Mouse (Mus musculus): Measurements from ENCODE around the gene Ankrd13d.

DNA sequence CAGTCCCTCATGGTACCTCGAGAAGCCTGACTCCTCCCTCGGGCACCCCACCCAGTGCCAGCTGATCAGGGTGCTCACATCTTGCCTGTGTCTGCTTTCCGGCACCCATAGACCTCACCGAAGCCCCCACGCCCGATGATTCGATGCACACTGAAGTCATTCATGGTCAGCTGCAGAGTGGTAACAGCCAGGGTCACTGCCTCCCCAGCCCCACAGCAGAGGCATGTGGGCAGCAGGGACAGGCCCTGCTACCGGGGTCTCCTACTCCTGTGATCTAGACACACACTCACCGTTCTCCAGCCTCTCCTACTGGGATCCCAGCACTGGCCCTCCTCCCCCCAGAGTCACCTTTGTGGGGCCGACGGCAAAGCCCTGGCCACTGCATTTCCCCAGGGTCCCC is 8.2 kb upstream of the Ankrd13d start:
- TF ChIP-seq CTCF (IDR thresholded peaks at IDR 0.05; ENCODE audit: insufficient read depth, low read length) (no peak), POLR2A (IDR thresholded peaks at IDR 0.05; ENCODE audit: borderline replicate concordance, extremely low read depth, low read depth, low read length) (no peak)
